Mouse (Mus musculus) small intestine, adult 2 months (tissue): ENCODE measurements around the gene Ipcef1.

Source experiments
- CTCF ChIP-seq: fragments of 200-500 bp; IDR thresholded peaks from 2 replicates; pipeline ENCODE4 v1.5.1; 2012; ENCODE audit warnings: low read depth, mild to moderate bottlenecking, control low read depth, inconsistent platforms, low read length, moderate library complexity, mixed read lengths; ENCODE audit not compliant: insufficient replicate concordance, insufficient read length; ENCODE audit errors: extremely low read depth
- POLR2A ChIP-seq: fragments of 200-500 bp; IDR thresholded peaks from 2 replicates; pipeline ENCODE4 v1.6.1; 2012; ENCODE audit warnings: low read depth, mild to moderate bottlenecking, control low read depth, inconsistent platforms, low read length, moderate library complexity

DNA sequence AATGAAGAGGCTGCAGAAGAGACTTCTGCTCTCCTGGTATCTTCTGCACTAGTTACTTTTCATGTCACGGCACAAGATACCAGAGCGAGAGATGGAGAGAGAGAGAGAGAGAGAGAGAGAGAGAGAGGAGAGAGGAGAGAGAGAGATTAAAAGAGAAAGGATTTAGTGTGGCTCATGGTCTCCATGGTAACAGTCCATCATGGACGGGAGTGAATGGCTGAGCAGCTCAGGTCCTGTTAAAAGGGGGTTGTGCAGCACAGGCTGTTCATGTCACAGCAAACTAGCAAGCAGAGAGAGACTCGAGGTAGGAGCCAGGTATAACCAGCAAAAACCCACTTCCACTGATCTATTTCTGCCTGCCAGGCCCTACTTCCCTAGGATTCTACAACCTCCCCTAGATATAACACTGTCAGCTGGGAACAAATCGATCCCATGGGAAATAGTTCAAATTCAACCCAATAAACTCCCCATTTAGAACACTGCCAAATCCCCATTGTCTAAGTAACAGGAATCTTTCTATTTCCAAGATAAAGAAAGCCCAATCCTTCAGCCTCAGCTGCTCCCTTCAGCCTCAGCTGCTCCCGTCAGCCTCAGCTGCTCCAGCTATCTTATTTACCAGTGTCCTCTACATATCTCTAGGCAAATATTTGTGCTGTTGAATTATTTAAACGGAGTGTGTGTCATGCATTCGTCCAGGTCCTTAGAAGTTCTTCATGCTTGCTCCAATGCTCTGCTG is 18.0 kb upstream of the Ipcef1 start:
- TF ChIP-seq CTCF (no peak), POLR2A (no peak)
